Mouse (Mus musculus) frontal cortex, postnatal 10 days (tissue): Measurements from ENCODE around the gene Cnot9.
"Not testable (repeated sequence)": the region's sequence is repeated elsewhere in the genome, so short reads cannot be mapped to it uniquely, and the experiment has no call there.

Experiments used
- DNase-seq, 2 experiments: peaks; one replicate each; pipeline ENCODE4 v3.0.0; 2022; ENCODE audit warnings: low spot score in 2 of 2, mixed read lengths in 1 of 2

The Cnot9 gene

DNA sequence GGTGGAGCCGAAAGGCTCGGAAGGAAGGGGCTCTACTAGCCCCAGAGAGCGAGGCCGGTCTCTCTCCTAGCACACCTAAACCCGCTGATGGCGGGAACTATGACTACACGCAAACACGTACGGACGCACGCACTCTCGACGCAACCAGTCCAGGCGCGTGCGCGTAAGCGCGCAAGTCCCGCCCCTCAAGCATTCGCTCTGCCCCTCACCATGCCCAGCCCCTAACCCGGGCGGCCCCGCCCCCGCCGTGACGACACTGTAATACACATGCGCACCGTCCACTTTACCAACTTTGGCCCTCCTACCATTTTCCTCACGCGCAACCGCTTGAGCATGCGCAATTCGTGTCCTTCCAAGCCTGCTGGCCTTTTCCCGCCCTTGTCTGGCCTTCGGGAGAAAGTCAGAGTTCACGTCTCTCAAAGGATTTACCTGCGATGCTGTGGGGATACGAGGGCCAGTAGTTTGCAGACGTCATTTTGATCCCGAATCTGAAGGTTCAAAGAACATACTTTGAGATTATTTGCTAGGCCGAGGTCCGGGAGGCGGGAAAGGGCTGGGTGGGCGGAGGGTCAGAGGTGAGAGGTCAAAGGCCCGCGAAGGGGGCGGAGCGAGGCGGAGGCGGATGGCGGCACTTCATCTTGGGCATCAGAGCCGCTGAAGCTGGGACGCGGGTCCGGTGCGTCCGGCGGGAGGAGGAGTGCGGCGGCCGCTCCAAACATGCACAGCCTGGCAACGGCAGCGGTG lies at the start of gene Cnot9:
Gene Cnot9, plus strand, starts transcription at position 338 of the 744 bp plus-strand sequence.
- DNase-seq = peak; percentile 100

- DNase-seq = peak in 1 of 2 experiments; percentile 30
These were observed 45.6 kb upstream of the Cnot9 start for GRCm38 (mm10) chr1:74460273-74460672.

GRCm38 (mm10) chr1:74485792-74486191 lies 20.1 kb upstream of the Cnot9 start:
- DNase-seq = no peak

- no peak for DNase-seq
These were observed 4.8 kb upstream of the Cnot9 start for GRCm38 (mm10) chr1:74501106-74501505.

GRCm38 (mm10) chr1:74505393-74505720 lies 501 bp upstream of the Cnot9 start:
- DNase-seq = no peak

- no peak for DNase-seq
These were observed 618 bp downstream of the Cnot9 start for GRCm38 (mm10) chr1:74506471-74506881.

DNA sequence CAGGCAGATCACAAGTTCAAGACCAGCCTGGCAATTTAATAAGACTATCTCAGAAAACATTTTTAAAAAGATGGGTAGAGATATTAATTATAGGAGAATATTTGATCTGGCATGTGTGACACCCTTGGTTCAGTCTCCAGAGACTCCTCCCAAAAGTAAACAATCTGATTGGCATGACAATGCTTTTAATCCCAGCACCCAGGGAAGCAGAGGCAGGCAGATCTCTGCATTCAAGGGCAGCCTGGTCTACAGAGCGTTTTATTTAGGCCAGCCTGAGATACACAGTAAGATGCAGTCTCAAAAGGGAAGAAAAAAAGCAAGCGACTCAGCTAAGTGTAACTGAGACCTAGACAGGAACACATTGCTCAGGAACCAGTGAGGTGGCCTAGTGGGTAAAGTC lies 1.9 kb downstream of the Cnot9 start:
- DNase-seq = no peak

DNA sequence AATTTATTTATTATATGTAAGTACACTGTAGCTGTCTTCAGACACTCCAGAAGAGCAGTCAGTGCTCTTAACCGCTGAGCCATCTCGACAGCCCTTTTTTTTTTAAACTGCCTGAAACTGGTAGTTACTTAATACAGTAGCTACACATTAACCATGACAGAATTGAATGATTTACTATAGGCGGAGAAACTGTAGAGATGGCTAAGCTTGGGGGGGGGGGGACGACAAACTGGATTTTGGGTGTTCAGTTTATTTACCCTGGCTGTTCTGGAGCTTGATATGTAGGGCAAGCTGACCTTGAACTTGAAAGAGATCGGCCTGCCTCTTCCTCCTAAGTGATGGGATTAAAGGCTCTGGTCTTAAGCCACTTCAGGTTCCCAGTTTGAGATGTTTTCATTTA lies 5.4 kb downstream of the Cnot9 start:
- no peak for DNase-seq

DNA sequence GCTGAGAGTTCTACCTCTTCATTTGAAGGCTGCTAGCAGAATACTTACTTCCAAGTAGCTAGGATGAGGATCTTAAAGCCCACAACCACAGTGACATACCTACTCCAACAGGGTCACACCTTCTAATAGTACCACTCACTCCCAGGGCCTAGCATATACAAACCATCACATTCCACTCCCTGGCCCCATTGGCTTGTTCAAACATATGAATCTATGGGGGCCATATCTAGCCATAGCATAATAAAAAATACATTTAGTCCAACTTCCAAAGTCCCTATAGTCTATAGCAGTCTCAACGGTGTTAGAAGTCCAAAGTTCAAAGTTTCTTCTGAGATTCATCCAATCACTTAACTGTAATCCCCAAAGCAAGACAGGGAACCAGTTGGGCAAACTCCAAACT lies 7.1 kb downstream of the Cnot9 start:
- DNase-seq = not testable (repeated sequence)

DNA sequence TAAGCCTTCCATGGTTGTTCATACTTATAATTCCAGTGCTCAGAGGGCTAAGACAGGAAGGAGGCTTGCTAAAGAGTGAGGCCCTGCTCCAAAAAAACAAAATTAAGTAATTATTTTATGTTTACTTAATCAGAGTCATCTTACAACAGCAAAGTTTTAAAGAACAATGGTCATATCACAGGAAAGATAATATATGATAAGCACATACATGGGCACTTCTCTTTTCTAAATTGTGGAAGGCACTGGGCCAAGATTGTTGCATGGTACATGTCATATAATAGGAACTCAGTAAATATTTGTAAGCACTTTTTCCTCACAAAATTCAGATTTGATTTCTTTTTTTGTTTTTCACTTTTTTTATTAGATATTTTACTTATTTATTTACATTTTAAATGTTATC lies 14.0 kb downstream of the Cnot9 start:
- DNase-seq = no peak

DNA sequence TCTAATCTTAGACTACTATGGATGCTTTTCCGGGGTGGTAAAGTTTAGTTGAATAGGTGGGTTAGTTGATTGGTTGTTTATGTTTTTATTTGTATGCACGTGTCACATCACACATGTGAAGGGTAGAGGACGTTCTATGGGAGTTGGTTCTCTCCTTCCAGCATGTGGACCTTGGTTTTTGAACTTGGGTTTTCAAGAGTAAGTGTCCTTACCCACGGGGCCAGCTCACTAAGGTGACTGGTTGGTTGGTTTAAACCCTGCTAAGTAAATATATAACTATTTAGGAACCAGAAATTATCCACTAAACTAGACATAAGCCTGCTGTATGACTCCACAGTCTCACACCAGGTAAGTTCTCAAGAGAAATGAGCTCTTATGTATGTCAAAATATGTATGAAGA lies 18.9 kb downstream of the Cnot9 start:
- DNase-seq = no peak

- no peak for DNase-seq
These were observed 22.7 kb downstream of the Cnot9 start for GRCm38 (mm10) chr1:74528589-74528988.

DNA sequence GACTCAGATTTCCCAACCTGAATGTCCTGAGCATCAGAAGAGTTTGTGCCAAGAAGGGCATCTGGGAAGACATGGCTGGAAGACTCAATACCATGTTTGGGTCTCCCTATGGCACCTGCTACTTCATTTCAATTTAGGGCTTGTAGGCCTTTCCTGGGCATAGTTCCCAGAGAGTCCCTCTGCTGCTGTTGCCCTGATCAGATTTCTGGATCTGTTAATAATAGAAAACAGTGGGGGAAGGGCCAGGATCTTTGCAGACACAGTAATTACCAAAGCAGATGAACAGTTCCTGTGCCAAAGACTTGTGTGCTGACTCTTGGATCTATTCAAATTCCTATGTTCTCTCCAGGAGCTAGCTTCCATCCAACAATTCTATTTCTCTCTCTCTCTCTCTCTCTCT lies 32.8 kb downstream of the Cnot9 start:
- DNase-seq = no peak

GRCm38 (mm10) chr1:74542451-74542961 lies 36.6 kb downstream of the Cnot9 start, which contains the start of gene Plcd4:
Gene Plcd4 (plus strand): TSS chr1:74542888.
- DNase-seq = peak; percentile 14 to 26

DNA sequence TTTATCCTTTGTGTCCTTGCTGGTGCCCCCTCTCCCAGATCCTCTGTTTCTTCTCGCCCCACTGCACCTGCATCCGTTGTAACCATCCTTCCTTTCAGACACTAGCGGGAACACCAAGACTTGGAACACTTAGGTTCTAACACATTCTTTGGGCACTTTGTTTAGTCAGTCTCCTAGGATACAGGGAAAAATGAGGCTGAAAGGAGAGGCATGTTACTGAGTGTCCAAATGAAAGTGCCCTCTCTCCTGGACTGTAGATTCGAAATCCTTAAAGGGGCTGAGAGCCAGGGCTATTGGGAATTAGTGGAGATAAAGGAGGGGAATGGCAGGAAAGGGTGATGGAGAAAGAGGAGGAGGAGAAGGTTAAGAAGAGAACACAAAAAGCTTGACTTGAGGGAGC lies 38.3 kb downstream of the Cnot9 start, which contains the start of gene Usp37:
Gene Usp37, minus strand, starts transcription at position 101 of the 400 bp plus-strand sequence.
- DNase-seq = no peak

GRCm38 (mm10) chr1:74559061-74559460 lies 53.2 kb downstream of the Cnot9 start:
- no peak for DNase-seq

DNA sequence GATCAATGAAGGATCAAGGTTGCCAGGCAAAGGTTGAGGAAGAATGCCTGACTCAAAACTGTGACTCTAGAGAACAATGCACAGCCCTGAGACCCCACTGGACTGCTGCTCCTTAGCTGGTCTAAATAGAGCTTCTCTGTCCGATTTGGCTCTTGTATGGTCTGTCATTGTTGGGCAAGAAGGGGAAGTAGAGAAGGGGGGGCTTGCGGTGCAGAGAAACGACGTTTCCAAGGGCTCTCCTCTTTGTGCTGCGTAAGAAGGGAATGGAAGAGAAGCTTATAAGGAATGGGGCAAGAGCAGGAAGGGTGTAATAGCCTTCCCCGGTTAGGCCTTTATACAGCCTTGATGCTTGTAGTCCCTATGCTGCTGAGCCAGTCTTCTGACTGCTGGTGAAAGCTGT lies 60.0 kb downstream of the Cnot9 start:
- no peak for DNase-seq

GRCm38 (mm10) chr1:74569739-74570719 lies 64.2 kb downstream of the Cnot9 start:
- DNase-seq = no peak
